Mouse (Mus musculus): Measurements from ENCODE around the gene Eprs.
"Not testable (repeated sequence)": the region's sequence is repeated elsewhere in the genome, so short reads cannot be mapped to it uniquely, and the experiment has no call there.

The Eprs gene

DNA sequence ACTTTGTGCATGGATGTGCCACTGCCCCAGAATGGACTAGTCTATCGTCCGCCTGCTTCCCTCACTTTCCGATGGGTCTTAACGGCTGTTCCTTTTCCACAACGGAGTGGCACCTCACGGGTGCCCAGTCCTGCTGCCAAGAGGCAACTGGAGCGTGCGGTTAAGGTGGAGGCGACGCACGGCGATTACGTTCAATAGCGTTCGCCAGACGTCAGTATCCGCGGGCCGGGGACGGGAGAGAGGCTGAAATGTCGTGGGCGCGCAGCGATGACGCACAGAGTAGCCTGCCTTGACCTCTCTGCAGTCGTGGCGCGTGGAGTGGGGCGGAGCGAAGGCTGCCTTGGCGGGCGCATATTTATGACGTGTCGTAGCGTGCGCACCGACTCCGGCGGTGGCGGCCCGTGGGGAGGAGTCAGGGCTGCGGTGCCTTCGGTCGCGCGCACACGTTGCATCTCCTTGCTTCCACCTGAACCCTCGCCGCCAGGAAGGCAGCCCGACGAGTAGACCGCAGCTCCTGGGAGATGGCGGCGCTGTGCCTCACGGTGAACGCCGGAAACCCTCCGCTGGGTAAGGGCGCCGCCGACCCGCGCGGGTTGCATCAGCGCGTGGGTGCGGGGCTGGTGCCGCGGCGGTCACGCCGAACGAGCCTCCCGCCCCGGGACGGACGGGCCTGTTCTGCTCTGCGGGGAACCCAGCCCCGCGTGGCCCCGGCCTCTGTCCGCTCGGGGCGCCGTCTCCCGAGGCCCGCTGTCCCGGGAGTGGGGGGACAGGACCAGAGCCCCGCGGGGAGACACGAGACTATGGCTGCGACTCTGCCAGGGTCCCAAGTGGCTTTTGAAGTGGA, at the start of gene Eprs:
TSS of gene Eprs (plus strand) at position 368 of the 844 bp plus-strand sequence.
- Histone ChIP-seq H3K27me3 (ENCODE audit: control insufficient read depth, insufficient read depth, low read length, poor library complexity, severe bottlenecking) (no peaks in the 10 kb centered on the region), H3K36me3 (ENCODE audit: control insufficient read depth, insufficient read depth, low read length, poor library complexity, severe bottlenecking) (no peaks in the 10 kb centered on the region; the same call in 1 of the 2 replicates)
- DNase-seq (ENCODE audit: low read depth, low spot score) = peak; percentile 99

DNA sequence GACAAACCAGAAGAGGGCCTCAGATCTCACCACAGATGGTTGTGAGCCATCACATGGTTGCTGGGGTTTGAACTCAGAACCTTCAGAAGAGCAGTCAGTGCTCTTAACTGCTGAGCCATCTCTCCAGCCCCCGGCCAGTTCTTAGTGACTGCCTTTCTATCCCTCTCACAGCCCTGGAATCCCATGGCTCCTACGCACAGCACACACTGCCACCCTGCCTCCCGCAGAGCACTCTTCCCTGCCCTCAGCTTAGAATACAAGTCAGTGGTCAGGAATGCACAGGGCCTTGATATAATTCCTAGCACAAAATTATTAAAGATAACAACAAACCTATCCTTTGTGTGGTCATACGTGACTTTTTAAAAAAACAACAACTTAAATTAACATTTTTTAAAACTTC, 48.3 kb upstream of the Eprs start:
- Histone ChIP-seq H3K36me3 (ENCODE audit: control insufficient read depth, insufficient read depth, low read length, poor library complexity, severe bottlenecking) (peaks cover 17% of the 10 kb centered on the region), H3K27me3 (ENCODE audit: control insufficient read depth, insufficient read depth, low read length, poor library complexity, severe bottlenecking) (no peaks in the 10 kb centered on the region)
- DNase-seq (ENCODE audit: low read depth, low spot score) = no peak

- peaks cover 19% of the 10 kb centered on the region for H3K36me3 ChIP-seq (ENCODE audit: control insufficient read depth, insufficient read depth, low read length, poor library complexity, severe bottlenecking)
- no peaks in the 10 kb centered on the region for H3K27me3 ChIP-seq (ENCODE audit: control insufficient read depth, insufficient read depth, low read length, poor library complexity, severe bottlenecking)
- DNase-seq (ENCODE audit: low read depth, low spot score) = no peak
Measured at GRCm38 (mm10) chr1:185315846-185316568, 46.8 kb upstream of the Eprs start.

DNA sequence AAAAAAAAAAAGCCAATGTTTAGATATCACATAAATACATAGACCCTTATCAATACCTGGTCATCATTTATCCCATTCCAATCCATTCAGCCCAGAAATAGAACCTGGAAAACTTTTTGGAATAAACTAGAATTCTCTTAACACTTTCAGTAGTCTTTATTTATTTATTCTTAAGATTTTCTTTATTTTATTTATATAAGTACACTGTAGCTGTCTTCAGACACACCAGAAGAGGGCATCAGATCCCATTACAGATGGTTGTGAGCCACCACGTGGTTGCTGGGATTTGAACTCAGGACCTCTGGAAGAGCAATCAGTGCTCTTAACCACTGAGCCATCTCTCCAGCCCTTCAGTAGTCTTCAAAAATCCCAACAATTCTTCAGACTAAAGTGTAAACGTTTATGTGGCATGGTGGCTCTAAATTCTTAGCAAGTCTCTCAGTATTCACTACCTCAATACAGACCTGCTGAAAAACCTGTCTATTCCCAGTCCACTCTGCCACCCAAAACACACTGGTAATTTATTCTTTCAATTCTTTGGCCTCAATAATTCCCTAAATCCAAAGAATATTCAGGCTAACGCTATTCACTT, 35.0 kb upstream of the Eprs start:
- not testable (repeated sequence) for DNase-seq (ENCODE audit: low read depth, low spot score); H3K36me3 ChIP-seq (ENCODE audit: control insufficient read depth, insufficient read depth, low read length, poor library complexity, severe bottlenecking)

DNA sequence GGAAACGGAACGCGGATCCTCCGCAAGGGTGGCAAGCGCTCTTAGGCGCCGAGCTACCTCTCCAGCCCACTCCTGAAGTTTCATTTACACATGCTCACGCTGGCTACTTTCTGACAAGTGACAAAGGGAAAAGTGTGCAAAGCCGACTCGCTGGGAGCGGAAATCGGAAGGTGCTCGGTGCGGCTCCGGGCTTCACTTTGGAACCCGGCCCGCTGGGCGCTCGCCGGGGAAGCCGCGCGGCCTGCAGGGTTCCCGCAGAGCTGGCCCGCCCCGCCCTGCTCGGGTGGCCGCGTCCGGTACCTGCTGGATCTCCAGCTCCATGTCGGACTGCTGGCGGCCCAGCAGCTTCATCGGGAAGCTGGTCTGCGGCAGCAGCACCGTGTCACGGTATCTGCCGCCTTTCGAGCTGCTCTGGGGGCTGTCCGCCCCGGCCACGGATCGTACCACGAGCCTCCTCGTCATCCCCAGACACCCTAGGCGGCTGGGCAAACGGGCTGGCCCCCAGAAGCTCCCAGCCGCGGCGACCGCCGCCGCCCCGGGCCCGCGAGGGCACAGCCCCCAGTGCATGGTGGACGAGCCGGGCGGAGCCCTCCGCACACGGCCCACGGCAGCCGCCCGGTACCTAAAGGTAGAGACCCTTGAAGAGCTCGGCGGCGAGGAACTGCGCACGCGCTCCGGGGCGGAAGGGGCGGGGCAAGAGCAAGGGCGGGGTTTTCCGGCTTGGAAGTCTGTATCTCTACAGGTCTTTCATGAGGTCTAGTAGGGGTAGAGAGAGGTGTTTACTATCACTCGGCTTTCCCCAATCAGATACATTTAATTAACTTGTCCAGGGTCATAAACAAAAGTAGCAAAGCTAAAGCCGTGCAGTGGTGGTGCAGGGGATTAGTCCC, 33.9 kb upstream of the Eprs start, which contains the start of gene Iars2:
TSS of gene Iars2 (minus strand) at position 676 of the 890 bp plus-strand sequence.
- DNase-seq (ENCODE audit: low read depth, low spot score) = peak; percentile 89
- peaks cover 4% of the 10 kb centered on the region for H3K36me3 ChIP-seq (ENCODE audit: control insufficient read depth, insufficient read depth, low read length, poor library complexity, severe bottlenecking)
- no peaks in the 10 kb centered on the region for H3K27me3 ChIP-seq (ENCODE audit: control insufficient read depth, insufficient read depth, low read length, poor library complexity, severe bottlenecking)

More for the DNA sequence above, 35.0 kb upstream of the Eprs start:
- not testable (repeated sequence) for H3K27me3 ChIP-seq (ENCODE audit: control insufficient read depth, insufficient read depth, low read length, poor library complexity, severe bottlenecking)

DNA sequence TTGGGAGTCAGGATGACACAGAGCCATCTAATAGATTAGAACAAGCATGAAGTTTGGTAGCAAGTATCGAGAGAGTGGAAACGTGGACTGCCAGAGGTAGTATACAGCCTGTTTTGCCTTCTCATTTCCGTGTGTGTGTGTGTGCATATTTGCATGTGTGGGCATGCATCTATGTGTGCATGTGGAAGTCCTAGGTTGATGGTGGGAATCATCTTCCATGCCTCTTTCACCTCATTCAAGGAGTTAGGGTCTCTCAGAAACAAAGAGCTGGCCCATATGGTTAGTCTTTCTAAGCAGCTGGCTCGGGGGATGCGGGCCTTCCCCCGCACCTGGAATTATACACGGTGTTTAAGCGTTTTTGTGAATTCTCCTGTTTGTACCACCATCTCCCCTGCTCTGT, 33.0 kb upstream of the Eprs start:
- Histone ChIP-seq H3K36me3 (ENCODE audit: control insufficient read depth, insufficient read depth, low read length, poor library complexity, severe bottlenecking) (peaks cover 2% of the 10 kb centered on the region), H3K27me3 (ENCODE audit: control insufficient read depth, insufficient read depth, low read length, poor library complexity, severe bottlenecking) (no peaks in the 10 kb centered on the region)
- DNase-seq (ENCODE audit: low read depth, low spot score) = no peak

GRCm38 (mm10) chr1:185331364-185331763, 31.5 kb upstream of the Eprs start:
- Histone ChIP-seq H3K27me3 (ENCODE audit: control insufficient read depth, insufficient read depth, low read length, poor library complexity, severe bottlenecking) (no peaks in the 10 kb centered on the region), H3K36me3 (ENCODE audit: control insufficient read depth, insufficient read depth, low read length, poor library complexity, severe bottlenecking) (peaks cover under 1% of the 10 kb centered on the region)
- DNase-seq (ENCODE audit: low read depth, low spot score) = no peak

DNA sequence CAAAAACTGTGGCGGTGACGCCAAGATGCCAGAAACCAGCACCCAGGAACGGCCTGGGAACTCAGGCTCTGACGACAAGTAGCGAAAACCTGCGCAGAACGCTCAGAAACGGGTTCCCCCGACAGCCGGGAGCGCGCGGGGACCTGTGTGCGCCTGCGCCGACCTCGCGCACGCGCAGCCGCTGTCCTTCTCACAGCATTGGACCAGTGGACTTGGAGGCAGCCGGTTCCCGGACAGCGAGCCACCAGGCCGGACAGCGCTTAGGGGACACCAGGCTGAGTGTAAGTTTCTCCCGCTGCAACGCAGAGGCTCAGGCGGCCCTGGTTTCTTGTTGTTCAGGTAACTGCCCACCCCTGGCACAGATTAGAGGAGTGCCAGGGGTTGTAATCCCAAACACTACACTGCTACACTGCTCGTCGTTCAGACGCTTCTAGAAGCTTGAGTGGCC, 30.8 kb upstream of the Eprs start, which contains the start of gene Bpnt1:
TSS of gene Bpnt1 (plus strand) at position 167 of the 448 bp plus-strand sequence.
- Histone ChIP-seq H3K36me3 (ENCODE audit: control insufficient read depth, insufficient read depth, low read length, poor library complexity, severe bottlenecking) (no peaks in the 10 kb centered on the region), H3K27me3 (ENCODE audit: control insufficient read depth, insufficient read depth, low read length, poor library complexity, severe bottlenecking) (no peaks in the 10 kb centered on the region)
- DNase-seq (ENCODE audit: low read depth, low spot score) = peak; percentile 90

GRCm38 (mm10) chr1:185333651-185334050, 29.2 kb upstream of the Eprs start:
- Histone ChIP-seq H3K27me3 (ENCODE audit: control insufficient read depth, insufficient read depth, low read length, poor library complexity, severe bottlenecking) (no peaks in the 10 kb centered on the region), H3K36me3 (ENCODE audit: control insufficient read depth, insufficient read depth, low read length, poor library complexity, severe bottlenecking) (no peaks in the 10 kb centered on the region)
- no peak for DNase-seq (ENCODE audit: low read depth, low spot score)

DNA sequence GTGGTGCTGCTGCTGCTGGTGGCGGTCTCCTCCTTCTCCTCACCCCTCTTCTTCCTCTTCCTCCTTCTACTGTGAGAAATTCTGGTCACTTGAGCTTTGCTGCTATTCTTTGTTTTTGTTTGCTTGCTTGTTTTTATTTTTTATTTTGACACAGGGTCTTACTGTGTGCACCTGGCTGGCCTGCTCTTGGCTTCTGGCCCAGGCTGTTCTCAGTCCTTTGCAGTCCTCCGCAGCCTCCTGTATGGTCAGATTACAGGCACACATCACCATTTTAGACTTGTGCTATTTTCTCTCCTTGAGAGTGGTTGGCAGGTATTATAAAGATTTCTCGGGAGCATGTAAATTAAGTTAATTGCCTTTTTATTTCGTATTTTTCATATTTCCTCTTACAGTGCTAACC, 28.7 kb upstream of the Eprs start:
- H3K27me3 ChIP-seq (ENCODE audit: control insufficient read depth, insufficient read depth, low read length, poor library complexity, severe bottlenecking) = no peaks in the 10 kb centered on the region
- no peak for DNase-seq (ENCODE audit: low read depth, low spot score)
- no peaks in the 10 kb centered on the region for H3K36me3 ChIP-seq (ENCODE audit: control insufficient read depth, insufficient read depth, low read length, poor library complexity, severe bottlenecking)

- H3K27me3 ChIP-seq (ENCODE audit: control insufficient read depth, insufficient read depth, low read length, poor library complexity, severe bottlenecking) = no peaks in the 10 kb centered on the region
- no peak for DNase-seq (ENCODE audit: low read depth, low spot score)
- H3K36me3 ChIP-seq (ENCODE audit: control insufficient read depth, insufficient read depth, low read length, poor library complexity, severe bottlenecking) = no peaks in the 10 kb centered on the region
Measured at GRCm38 (mm10) chr1:185335231-185335765, 27.5 kb upstream of the Eprs start.

DNA sequence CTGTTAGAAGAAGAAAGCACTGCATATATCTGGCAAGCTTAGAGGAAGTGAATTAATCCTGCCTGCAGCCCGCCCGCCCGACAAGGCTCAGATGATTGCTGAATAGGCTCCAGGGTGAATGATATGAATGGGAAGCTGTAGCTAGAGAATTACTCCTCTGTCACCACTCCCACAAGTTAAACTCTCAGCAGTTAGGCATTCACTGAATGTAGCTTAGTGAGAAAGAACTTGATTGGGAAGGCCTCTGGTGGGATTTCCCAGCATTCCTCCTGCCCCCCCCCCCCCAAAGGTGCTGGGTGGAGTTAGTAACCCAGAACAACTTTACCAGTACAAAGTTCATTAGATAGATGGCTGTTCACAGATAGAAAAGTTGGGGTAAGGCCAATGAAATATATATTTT, 26.3 kb upstream of the Eprs start:
- DNase-seq (ENCODE audit: low read depth, low spot score) = no peak
- no peaks in the 10 kb centered on the region for H3K27me3 ChIP-seq (ENCODE audit: control insufficient read depth, insufficient read depth, low read length, poor library complexity, severe bottlenecking)
- H3K36me3 ChIP-seq (ENCODE audit: control insufficient read depth, insufficient read depth, low read length, poor library complexity, severe bottlenecking) = no peaks in the 10 kb centered on the region

DNA sequence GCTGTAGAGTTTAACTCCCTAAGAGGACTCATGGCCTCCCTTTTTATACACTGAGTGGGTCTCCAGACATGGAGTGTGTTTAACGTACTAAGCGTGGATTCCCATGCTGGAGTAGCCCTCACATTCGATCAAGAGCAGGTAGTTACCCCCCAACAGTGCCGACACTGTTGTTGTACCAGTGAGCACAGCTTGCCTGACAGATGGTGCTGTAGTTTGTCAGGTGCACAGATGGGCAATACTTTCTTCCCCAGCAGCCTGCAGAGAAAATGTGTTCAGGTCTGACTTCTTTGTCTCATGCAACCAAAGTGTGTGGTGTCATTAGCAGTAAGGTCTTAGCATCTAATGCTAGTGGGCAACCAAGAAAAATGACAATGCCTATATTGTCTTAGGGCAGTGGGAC, 20.4 kb upstream of the Eprs start:
- no peak for DNase-seq (ENCODE audit: low read depth, low spot score)
- Histone ChIP-seq H3K36me3 (ENCODE audit: control insufficient read depth, insufficient read depth, low read length, poor library complexity, severe bottlenecking) (peaks cover 4% of the 10 kb centered on the region), H3K27me3 (ENCODE audit: control insufficient read depth, insufficient read depth, low read length, poor library complexity, severe bottlenecking) (no peaks in the 10 kb centered on the region)

DNA sequence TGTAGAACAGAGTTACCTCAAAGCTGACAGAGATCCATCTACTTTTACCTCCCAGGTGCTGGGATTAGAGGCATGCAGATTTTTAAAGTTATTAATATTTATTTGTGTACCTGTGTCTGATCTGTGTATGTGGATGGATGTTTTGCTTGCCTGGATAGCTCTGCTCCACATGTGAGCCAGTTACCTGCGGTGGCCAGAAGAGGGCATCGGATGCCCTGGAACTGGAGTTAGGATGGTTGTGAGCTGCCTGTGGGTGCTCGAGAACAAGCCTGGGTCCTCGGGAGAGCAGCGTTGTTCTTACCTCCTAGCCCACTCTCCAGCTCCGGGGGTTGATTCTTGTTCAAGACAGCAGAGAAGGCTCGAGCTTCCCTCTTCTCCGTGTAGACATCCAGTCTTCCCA, 19.4 kb upstream of the Eprs start:
- DNase-seq (ENCODE audit: low read depth, low spot score) = peak; percentile 19
- Histone ChIP-seq H3K36me3 (ENCODE audit: control insufficient read depth, insufficient read depth, low read length, poor library complexity, severe bottlenecking) (peaks cover 5% of the 10 kb centered on the region), H3K27me3 (ENCODE audit: control insufficient read depth, insufficient read depth, low read length, poor library complexity, severe bottlenecking) (no peaks in the 10 kb centered on the region)
